In the genomic region with DNA sequence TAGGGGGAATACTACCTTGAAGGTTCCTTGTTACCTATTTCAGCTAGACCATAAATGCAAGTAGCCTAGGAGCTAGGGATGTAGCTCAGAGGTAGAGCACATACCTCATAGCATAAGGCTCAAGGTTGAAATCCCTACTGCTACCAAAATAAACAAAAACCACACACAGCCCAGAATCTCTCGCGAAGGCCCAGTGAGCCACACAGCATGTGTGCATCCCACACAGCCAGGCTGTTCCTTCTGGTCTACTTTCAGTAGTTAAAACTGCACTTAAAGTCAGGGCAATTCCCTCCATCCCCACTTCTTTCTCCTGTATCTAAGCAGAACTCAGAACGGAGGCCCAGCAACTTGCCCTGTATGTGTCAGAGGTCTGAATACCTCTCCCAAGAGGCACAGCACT, we compare ENCODE assay signal across 16 mouse cellular contexts.
DNase-seq lines count a peak whose midpoint lies in the region; ATAC-seq lines count a peak whose summit lies in the region.
"Had no signal": no experiment of that assay in that cellular context is flagged by ENCODE, and none has a peak within 500 bp of the region (broad histone marks: within the 10 kb centered on the region; RNA-seq: fewer than 3 reads in every experiment).

No protein-coding gene starts in this region.

- no peak for ATAC-seq in heart, embryonic 12.5 days (ENCODE audit: insufficient number of reproducible peaks, low FRiP score)
- ATAC-seq: intestine, embryonic 15.5 days; midbrain, embryonic 13.5 days had no signal

- peaks cover 51% of the 10 kb centered on the region for H3K4me1 ChIP-seq in heart, embryonic 12.5 days (replicated peaks)
- H3K4me1 ChIP-seq: embryonic facial prominence, embryonic 12.5 days; intestine, embryonic 15.5 days; stomach, embryonic 15.5 days had no signal

- 53% methylated on average over 3 of the region's 3 CpGs for WGBS in heart, embryonic 12.5 days

- H3K9ac ChIP-seq in heart, embryonic 12.5 days, result no peak overlapping the region
- H3K9ac ChIP-seq: embryonic facial prominence, embryonic 12.5 days; hindbrain, embryonic 13.5 days; intestine, embryonic 15.5 days; limb, embryonic 12.5 days; liver, embryonic 14.5 days; midbrain, embryonic 13.5 days; stomach, embryonic 15.5 days had no signal

- DNase-seq in heart, postnatal 10 days, result no peak
- peak; percentile 67 for DNase-seq in layer of hippocampus, adult 9-11 months
- DNase-seq in layer of hippocampus, adult 9-10 months (ENCODE audit: low spot score), result no peak
- DNase-seq in right cerebral cortex, adult 2 months (ENCODE audit: low spot score in 2 of 2), result peak; percentile 49 to 64
- peak; percentile 34 to 59 for DNase-seq in right cerebral cortex, postnatal 36 days (ENCODE audit: low spot score in 2 of 2)
- DNase-seq in urinary bladder, postnatal 10 days (ENCODE audit: low spot score), result no peak
- DNase-seq: adrenal gland, postnatal 36 days; cerebellum, adult 8-10 months had no signal

- H3K36me3 ChIP-seq in heart, embryonic 12.5 days, result no peaks in the 10 kb centered on the region
- H3K36me3 ChIP-seq: embryonic facial prominence, embryonic 12.5 days; hindbrain, embryonic 13.5 days; intestine, embryonic 15.5 days; limb, embryonic 12.5 days; midbrain, embryonic 13.5 days; stomach, embryonic 15.5 days had no signal

- no peaks in the 10 kb centered on the region for H3K27me3 ChIP-seq in heart, embryonic 12.5 days (replicated peaks)
- H3K27me3 ChIP-seq: embryonic facial prominence, embryonic 12.5 days; hindbrain, embryonic 13.5 days; intestine, embryonic 15.5 days; limb, embryonic 12.5 days; midbrain, embryonic 13.5 days; stomach, embryonic 15.5 days had no signal

- H3K4me3 ChIP-seq in heart, embryonic 12.5 days, result no peak overlapping the region
- H3K4me3 ChIP-seq: embryonic facial prominence, embryonic 12.5 days; hindbrain, embryonic 13.5 days; intestine, embryonic 15.5 days; limb, embryonic 12.5 days; midbrain, embryonic 13.5 days; stomach, embryonic 15.5 days had no signal

- no peaks in the 10 kb centered on the region for H3K9me3 ChIP-seq in heart, embryonic 12.5 days (replicated peaks)
- H3K9me3 ChIP-seq: embryonic facial prominence, embryonic 12.5 days; hindbrain, embryonic 13.5 days; intestine, embryonic 15.5 days; limb, embryonic 12.5 days; midbrain, embryonic 13.5 days; stomach, embryonic 15.5 days had no signal

- peak overlapping the region; percentile 56; the same call in 1 of the 2 replicates for H3K27ac ChIP-seq in heart, embryonic 12.5 days (ENCODE audit: poor library complexity, severe bottlenecking)
- H3K27ac ChIP-seq: embryonic facial prominence, embryonic 12.5 days; intestine, embryonic 15.5 days; limb, embryonic 12.5 days; liver, embryonic 14.5 days; midbrain, embryonic 13.5 days; stomach, embryonic 15.5 days had no signal

- no peak overlapping the region for H3K4me2 ChIP-seq in heart, embryonic 12.5 days
- H3K4me2 ChIP-seq: embryonic facial prominence, embryonic 12.5 days; hindbrain, embryonic 13.5 days; intestine, embryonic 15.5 days; limb, embryonic 12.5 days; midbrain, embryonic 13.5 days; stomach, embryonic 15.5 days had no signal

- intact Hi-C loops in heart, postnatal 10 days (cut with DNase I), result no loop called here

Comparison
In these comparisons a context has a peak if more than half of its experiments do, and no peak if none do; other contexts are left out.
1. DNase-seq: peak in layer of hippocampus, adult 9-11 months (single experiment), right cerebral cortex, adult 2 months (2 of 2) and right cerebral cortex, postnatal 36 days (2 of 2); none in heart, postnatal 10 days (0 of 2), layer of hippocampus, adult 9-10 months (single experiment) and urinary bladder, postnatal 10 days (single experiment).